Mouse (Mus musculus): Measurements from ENCODE around the gene Efhb. TPM values are rescaled to one million over a fixed set of nuclear protein-coding genes. Genes with fewer than 3 reads are reported as not detected.

Gene Efhb
- polyA plus RNA-seq, 1 experiment, result 22.5 TPM

DNA sequence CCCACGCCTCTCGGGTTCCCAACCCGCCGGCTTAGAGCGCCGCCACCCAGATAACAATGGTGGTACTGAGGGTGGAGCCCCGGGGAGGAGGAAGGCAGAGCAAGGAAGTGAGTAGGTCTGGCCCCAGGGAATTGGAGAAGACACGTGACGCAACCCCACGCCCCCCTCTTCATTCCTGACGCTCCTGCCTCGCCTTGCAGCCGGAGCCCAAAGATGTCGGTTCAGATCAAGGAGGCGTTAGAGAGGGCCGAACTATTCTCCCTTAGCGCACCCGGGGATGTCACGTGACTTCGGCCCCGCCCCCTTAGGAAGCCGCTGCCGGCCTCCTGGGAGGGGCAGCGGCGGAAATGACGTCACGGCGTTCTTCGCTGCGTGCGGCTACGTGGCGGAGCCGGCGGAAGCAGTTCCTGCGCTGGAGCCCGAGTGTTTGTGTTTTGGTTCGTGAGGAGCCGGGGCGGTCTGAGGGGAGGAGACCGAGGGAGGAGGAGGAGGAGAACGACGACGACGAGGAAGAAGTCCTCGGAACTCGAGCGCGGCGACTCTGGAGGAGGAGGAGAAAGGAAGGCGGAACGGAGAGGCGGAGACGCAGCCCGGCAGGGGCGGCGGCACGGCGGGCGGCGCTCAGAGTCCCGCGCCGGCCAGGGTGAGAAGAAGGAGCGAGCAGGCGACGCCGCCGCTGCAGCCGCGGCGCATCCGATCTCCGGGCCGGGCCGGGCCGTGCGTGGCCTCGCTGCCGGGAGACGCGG lies 15.9 kb upstream of the Efhb start, which contains the start of gene Rab5a:
Rab5a (plus strand) TSS at position 377 of the 746 bp plus-strand sequence.
- no peaks in the 10 kb centered on the region for H3K27me3 ChIP-seq (ENCODE audit: control insufficient read depth, insufficient read depth, low read length)
- H3K4me3 ChIP-seq (ENCODE audit: control insufficient read depth, low read depth, low read length), result peak within 1 kb of the TSS; percentile 91
- peak; percentile 93 for TF ChIP-seq POLR2A (IDR thresholded peaks at IDR 0.05; ENCODE audit: control insufficient read depth, low read depth, low read length)
- no peak for TF ChIP-seq CTCF (IDR thresholded peaks at IDR 0.05; ENCODE audit: control insufficient read depth, insufficient read depth, insufficient replicate concordance, low read depth, low read length)
- H3K4me1 ChIP-seq (ENCODE audit: control insufficient read depth, insufficient read depth, low read length), result peaks cover 3% of the 10 kb centered on the region; the same call in 1 of the 2 replicates
- H3K36me3 ChIP-seq (ENCODE audit: control insufficient read depth, insufficient read depth, low read length), result no peaks in the 10 kb centered on the region
- H3K27ac ChIP-seq (ENCODE audit: control insufficient read depth, insufficient read depth, low read depth, low read length), result peak within 1 kb of the TSS; percentile 100

DNA sequence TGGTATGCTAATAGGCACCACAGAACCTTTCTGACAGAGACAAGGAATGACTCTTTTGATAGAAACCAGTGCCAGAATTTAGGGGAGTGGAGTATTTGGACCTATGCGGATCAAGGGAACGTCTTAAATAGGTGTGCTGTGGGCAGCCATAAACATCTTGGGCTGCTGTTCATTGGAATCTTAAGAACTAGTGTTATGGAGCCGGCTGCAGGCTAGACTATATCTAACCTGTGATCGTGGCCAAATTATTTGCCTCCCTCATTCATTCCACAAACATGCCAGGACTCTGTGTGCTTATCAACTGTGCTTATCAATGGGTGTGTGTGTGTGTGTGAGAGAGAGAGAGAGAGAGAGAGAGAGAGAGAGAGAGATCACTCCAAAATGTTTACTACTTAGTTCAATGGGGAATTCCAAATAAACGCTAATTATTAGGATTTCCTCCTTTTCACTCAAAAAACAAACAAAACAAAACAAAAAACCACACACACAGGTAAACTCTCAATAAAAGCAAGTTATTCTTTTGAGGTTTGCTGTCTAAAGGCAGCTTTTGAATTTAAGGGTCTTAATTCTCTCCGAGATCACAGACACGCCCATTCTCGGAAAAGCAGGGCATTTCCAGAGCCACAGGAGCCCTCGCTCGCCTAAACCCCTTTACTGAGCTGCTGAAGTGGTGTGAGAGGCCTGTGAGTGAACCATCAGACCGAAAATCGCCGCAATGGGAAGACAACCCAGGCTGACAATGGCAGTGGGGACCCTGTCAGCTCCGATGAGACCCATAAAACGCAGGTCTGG lies 15.1 kb upstream of the Efhb start:
- H3K4me3 ChIP-seq (ENCODE audit: control insufficient read depth, low read depth, low read length), result peak overlapping the region; percentile 91
- peaks cover 3% of the 10 kb centered on the region; the same call in 1 of the 2 replicates for H3K4me1 ChIP-seq (ENCODE audit: control insufficient read depth, insufficient read depth, low read length)
- no peaks in the 10 kb centered on the region for H3K36me3 ChIP-seq (ENCODE audit: control insufficient read depth, insufficient read depth, low read length)
- no peaks in the 10 kb centered on the region for H3K27me3 ChIP-seq (ENCODE audit: control insufficient read depth, insufficient read depth, low read length)
- H3K27ac ChIP-seq (ENCODE audit: control insufficient read depth, insufficient read depth, low read depth, low read length), result peak overlapping the region; percentile 100
- no peak for TF ChIP-seq POLR2A (IDR thresholded peaks at IDR 0.05; ENCODE audit: control insufficient read depth, low read depth, low read length)
- no peak for TF ChIP-seq CTCF (IDR thresholded peaks at IDR 0.05; ENCODE audit: control insufficient read depth, insufficient read depth, insufficient replicate concordance, low read depth, low read length)

DNA sequence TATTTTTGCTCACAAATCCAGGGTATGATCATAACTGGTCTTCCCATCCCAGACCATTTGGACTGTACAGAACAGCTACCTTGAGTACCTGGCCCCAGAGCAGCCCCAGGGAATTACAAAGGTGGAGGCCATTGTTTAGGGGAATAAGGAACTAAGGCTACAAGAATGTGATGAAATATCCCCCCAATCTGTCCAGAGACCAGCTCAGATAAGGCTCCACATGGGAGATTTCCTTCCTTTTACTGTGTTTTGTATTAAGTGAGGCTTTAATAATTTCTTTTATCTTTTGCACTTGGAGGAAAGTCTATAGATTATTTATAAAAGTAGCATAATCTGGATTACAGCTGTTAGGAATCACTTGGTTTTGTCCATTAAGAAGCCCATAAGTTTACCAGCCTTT lies 5.6 kb upstream of the Efhb start:
- Histone ChIP-seq H3K36me3 (ENCODE audit: control insufficient read depth, insufficient read depth, low read length) (no peaks in the 10 kb centered on the region), H3K27ac (ENCODE audit: control insufficient read depth, insufficient read depth, low read depth, low read length) (no peak overlapping the region), H3K27me3 (ENCODE audit: control insufficient read depth, insufficient read depth, low read length) (no peaks in the 10 kb centered on the region), H3K4me3 (ENCODE audit: control insufficient read depth, low read depth, low read length) (no peak overlapping the region), H3K4me1 (ENCODE audit: control insufficient read depth, insufficient read depth, low read length) (peaks cover 12% of the 10 kb centered on the region)
- TF ChIP-seq CTCF (IDR thresholded peaks at IDR 0.05; ENCODE audit: control insufficient read depth, insufficient read depth, insufficient replicate concordance, low read depth, low read length) (no peak), POLR2A (IDR thresholded peaks at IDR 0.05; ENCODE audit: control insufficient read depth, low read depth, low read length) (no peak)

DNA sequence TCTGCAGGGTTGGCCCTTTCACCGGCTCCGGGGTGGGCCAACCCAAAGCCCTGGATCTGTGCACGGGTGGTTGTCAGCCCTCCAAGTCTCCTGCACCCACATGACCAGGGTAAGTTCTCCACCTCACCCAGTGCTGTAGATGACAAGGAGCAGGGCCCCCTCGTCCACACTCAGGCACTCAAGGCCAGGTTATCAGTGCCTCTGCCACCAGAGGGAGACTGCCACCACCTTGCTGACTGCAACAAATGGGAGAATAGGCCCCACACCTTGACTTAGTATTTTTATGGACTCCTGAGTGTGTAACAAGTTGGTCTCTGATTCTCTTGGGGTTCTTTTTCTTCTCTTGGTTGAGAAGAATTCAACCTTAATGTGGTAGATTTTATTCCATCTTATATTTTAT lies 2.4 kb upstream of the Efhb start:
- H3K27ac ChIP-seq (ENCODE audit: control insufficient read depth, insufficient read depth, low read depth, low read length), result no peak overlapping the region
- no peaks in the 10 kb centered on the region for H3K27me3 ChIP-seq (ENCODE audit: control insufficient read depth, insufficient read depth, low read length)
- no peak overlapping the region; the same call in 1 of the 2 replicates for H3K4me3 ChIP-seq (ENCODE audit: control insufficient read depth, low read depth, low read length)
- H3K4me1 ChIP-seq (ENCODE audit: control insufficient read depth, insufficient read depth, low read length), result peaks cover 21% of the 10 kb centered on the region
- H3K36me3 ChIP-seq (ENCODE audit: control insufficient read depth, insufficient read depth, low read length), result no peaks in the 10 kb centered on the region
- peak; percentile 34; the same call in 1 of the 2 replicates for TF ChIP-seq CTCF (IDR thresholded peaks at IDR 0.05; ENCODE audit: control insufficient read depth, insufficient read depth, insufficient replicate concordance, low read depth, low read length)
- TF ChIP-seq POLR2A (IDR thresholded peaks at IDR 0.05; ENCODE audit: control insufficient read depth, low read depth, low read length), result no peak

DNA sequence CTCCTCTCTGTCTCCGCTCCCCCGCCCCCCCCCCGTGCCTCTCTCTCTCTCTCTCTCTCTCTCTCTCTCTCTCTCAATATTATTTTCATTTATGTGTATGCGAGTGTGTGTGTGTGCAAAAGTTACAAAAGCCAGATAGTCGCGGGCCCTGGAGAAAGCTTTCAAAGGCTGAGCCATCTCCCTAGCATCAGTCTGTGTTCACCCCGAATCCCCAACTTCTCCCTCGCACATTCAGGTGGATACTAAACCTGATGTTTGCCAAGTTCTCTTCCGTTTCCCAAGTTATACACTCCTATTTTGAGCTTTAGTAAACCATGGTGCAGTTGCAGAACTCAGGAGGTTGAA lies 347 bp upstream of the Efhb start:
- peak overlapping the region; percentile 95 for H3K4me3 ChIP-seq (ENCODE audit: control insufficient read depth, low read depth, low read length)
- TF ChIP-seq CTCF (IDR thresholded peaks at IDR 0.05; ENCODE audit: control insufficient read depth, insufficient read depth, insufficient replicate concordance, low read depth, low read length), result no peak
- TF ChIP-seq POLR2A (IDR thresholded peaks at IDR 0.05; ENCODE audit: control insufficient read depth, low read depth, low read length), result no peak
- peak overlapping the region; percentile 57 for H3K27ac ChIP-seq (ENCODE audit: control insufficient read depth, insufficient read depth, low read depth, low read length)
- H3K36me3 ChIP-seq (ENCODE audit: control insufficient read depth, insufficient read depth, low read length), result no peaks in the 10 kb centered on the region
- H3K27me3 ChIP-seq (ENCODE audit: control insufficient read depth, insufficient read depth, low read length), result no peaks in the 10 kb centered on the region
- peaks cover 21% of the 10 kb centered on the region for H3K4me1 ChIP-seq (ENCODE audit: control insufficient read depth, insufficient read depth, low read length)

DNA sequence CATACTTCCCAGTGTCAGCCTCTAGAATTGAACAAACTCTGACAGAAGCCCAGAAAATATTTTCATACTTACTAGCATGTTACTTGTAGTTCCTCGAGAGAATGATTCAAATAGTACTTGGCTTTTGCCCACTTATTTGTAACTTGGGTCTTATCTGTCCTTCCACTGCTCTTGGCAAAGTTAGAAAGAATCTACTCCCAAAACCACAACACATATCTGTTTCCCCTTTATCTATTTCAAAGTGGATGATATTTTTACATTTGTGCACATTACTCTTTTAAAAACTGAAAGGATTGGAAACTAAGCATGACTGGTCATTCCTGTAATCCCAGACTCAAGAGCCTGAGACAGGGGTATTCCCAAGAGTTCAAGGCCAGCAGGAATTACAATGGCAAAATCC lies 6.4 kb downstream of the Efhb start:
- H3K36me3 ChIP-seq (ENCODE audit: control insufficient read depth, insufficient read depth, low read length), result no peaks in the 10 kb centered on the region
- TF ChIP-seq CTCF (IDR thresholded peaks at IDR 0.05; ENCODE audit: control insufficient read depth, insufficient read depth, insufficient replicate concordance, low read depth, low read length), result no peak
- no peak for TF ChIP-seq POLR2A (IDR thresholded peaks at IDR 0.05; ENCODE audit: control insufficient read depth, low read depth, low read length)
- no peak overlapping the region for H3K27ac ChIP-seq (ENCODE audit: control insufficient read depth, insufficient read depth, low read depth, low read length)

DNA sequence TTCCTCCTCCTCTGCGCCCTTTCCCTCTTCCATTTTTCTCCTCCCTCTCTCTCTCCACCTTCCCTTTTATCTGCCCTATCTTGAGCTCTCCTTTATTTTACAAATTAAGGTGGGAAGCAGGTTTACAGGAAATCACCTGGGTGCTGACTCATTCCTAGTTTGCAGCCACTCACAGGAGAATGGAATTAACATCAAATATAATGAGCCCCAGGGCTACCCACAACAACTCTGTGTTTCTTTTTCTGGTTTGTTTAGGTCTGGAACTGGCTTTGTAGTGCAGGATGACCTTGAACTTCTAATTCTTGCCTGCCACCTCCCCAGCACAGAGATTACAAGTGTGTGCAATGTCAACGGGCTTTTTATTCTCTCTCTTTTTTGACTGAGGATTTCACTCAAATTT lies 7.0 kb downstream of the Efhb start:
- Histone ChIP-seq H3K27me3 (ENCODE audit: control insufficient read depth, insufficient read depth, low read length) (no peaks in the 10 kb centered on the region), H3K4me3 (ENCODE audit: control insufficient read depth, low read depth, low read length) (no peak overlapping the region), H3K36me3 (ENCODE audit: control insufficient read depth, insufficient read depth, low read length) (no peaks in the 10 kb centered on the region), H3K27ac (ENCODE audit: control insufficient read depth, insufficient read depth, low read depth, low read length) (no peak overlapping the region), H3K4me1 (ENCODE audit: control insufficient read depth, insufficient read depth, low read length) (no peaks in the 10 kb centered on the region; the same call in 1 of the 2 replicates)
- TF ChIP-seq CTCF (IDR thresholded peaks at IDR 0.05; ENCODE audit: control insufficient read depth, insufficient read depth, insufficient replicate concordance, low read depth, low read length), result no peak
- no peak for TF ChIP-seq POLR2A (IDR thresholded peaks at IDR 0.05; ENCODE audit: control insufficient read depth, low read depth, low read length)

More for the DNA sequence above, 6.4 kb downstream of the Efhb start:
- Histone ChIP-seq H3K27me3 (ENCODE audit: control insufficient read depth, insufficient read depth, low read length) (no peaks in the 10 kb centered on the region), H3K4me1 (ENCODE audit: control insufficient read depth, insufficient read depth, low read length) (no peaks in the 10 kb centered on the region; the same call in 1 of the 2 replicates), H3K4me3 (ENCODE audit: control insufficient read depth, low read depth, low read length) (no peak overlapping the region)
